Mouse (Mus musculus): Measurements from ENCODE around the gene Gabbr2. TPM values are rescaled to one million over a fixed set of nuclear protein-coding genes. Genes with fewer than 3 reads are reported as not detected.

The Gabbr2 gene
- polyA plus RNA-seq, 1 experiment: 3.2 TPM

- Histone ChIP-seq H3K27me3 (ENCODE audit: control insufficient read depth, insufficient read depth, low read length) (no peaks in the 10 kb centered on the region), H3K36me3 (ENCODE audit: control insufficient read depth, insufficient read depth, low read length) (no peaks in the 10 kb centered on the region), H3K27ac (ENCODE audit: control insufficient read depth, insufficient read depth, low read depth, low read length) (no peak overlapping the region), H3K4me3 (ENCODE audit: control insufficient read depth, low read depth, low read length) (no peak overlapping the region), H3K4me1 (ENCODE audit: control insufficient read depth, insufficient read depth, low read length) (no peaks in the 10 kb centered on the region)
- no peak for TF ChIP-seq POLR2A (IDR thresholded peaks at IDR 0.05; ENCODE audit: control insufficient read depth, low read depth, low read length)
Measured at GRCm38 (mm10) chr4:46973322-46973721, 18.4 kb downstream of the Gabbr2 start.

- no peak overlapping the region for H3K4me3 ChIP-seq (ENCODE audit: control insufficient read depth, low read depth, low read length)
- H3K4me1 ChIP-seq (ENCODE audit: control insufficient read depth, insufficient read depth, low read length): no peaks in the 10 kb centered on the region
- no peaks in the 10 kb centered on the region for H3K27me3 ChIP-seq (ENCODE audit: control insufficient read depth, insufficient read depth, low read length)
- H3K36me3 ChIP-seq (ENCODE audit: control insufficient read depth, insufficient read depth, low read length): no peaks in the 10 kb centered on the region
- H3K27ac ChIP-seq (ENCODE audit: control insufficient read depth, insufficient read depth, low read depth, low read length): no peak overlapping the region
- TF ChIP-seq CTCF (IDR thresholded peaks at IDR 0.05; ENCODE audit: control insufficient read depth, insufficient read depth, insufficient replicate concordance, low read depth, low read length) (no peak), POLR2A (IDR thresholded peaks at IDR 0.05; ENCODE audit: control insufficient read depth, low read depth, low read length) (no peak)
Measured at GRCm38 (mm10) chr4:46967981-46968380, 23.7 kb downstream of the Gabbr2 start.

GRCm38 (mm10) chr4:46966551-46966950 is 25.1 kb downstream of the Gabbr2 start:
- no peaks in the 10 kb centered on the region for H3K4me1 ChIP-seq (ENCODE audit: control insufficient read depth, insufficient read depth, low read length)
- H3K4me3 ChIP-seq (ENCODE audit: control insufficient read depth, low read depth, low read length): no peak overlapping the region
- no peak overlapping the region for H3K27ac ChIP-seq (ENCODE audit: control insufficient read depth, insufficient read depth, low read depth, low read length)
- TF ChIP-seq CTCF (IDR thresholded peaks at IDR 0.05; ENCODE audit: control insufficient read depth, insufficient read depth, insufficient replicate concordance, low read depth, low read length) (no peak), POLR2A (IDR thresholded peaks at IDR 0.05; ENCODE audit: control insufficient read depth, low read depth, low read length) (no peak)
- no peaks in the 10 kb centered on the region for H3K36me3 ChIP-seq (ENCODE audit: control insufficient read depth, insufficient read depth, low read length)
- H3K27me3 ChIP-seq (ENCODE audit: control insufficient read depth, insufficient read depth, low read length): no peaks in the 10 kb centered on the region

GRCm38 (mm10) chr4:46961403-46961802 is 30.3 kb downstream of the Gabbr2 start:
- Histone ChIP-seq H3K27me3 (ENCODE audit: control insufficient read depth, insufficient read depth, low read length) (no peaks in the 10 kb centered on the region), H3K27ac (ENCODE audit: control insufficient read depth, insufficient read depth, low read depth, low read length) (no peak overlapping the region), H3K36me3 (ENCODE audit: control insufficient read depth, insufficient read depth, low read length) (no peaks in the 10 kb centered on the region), H3K4me3 (ENCODE audit: control insufficient read depth, low read depth, low read length) (no peak overlapping the region), H3K4me1 (ENCODE audit: control insufficient read depth, insufficient read depth, low read length) (no peaks in the 10 kb centered on the region)
- TF ChIP-seq CTCF (IDR thresholded peaks at IDR 0.05; ENCODE audit: control insufficient read depth, insufficient read depth, insufficient replicate concordance, low read depth, low read length) (no peak), POLR2A (IDR thresholded peaks at IDR 0.05; ENCODE audit: control insufficient read depth, low read depth, low read length) (no peak)

GRCm38 (mm10) chr4:46960208-46960607 is 31.5 kb downstream of the Gabbr2 start:
- Histone ChIP-seq H3K4me1 (ENCODE audit: control insufficient read depth, insufficient read depth, low read length) (no peaks in the 10 kb centered on the region), H3K36me3 (ENCODE audit: control insufficient read depth, insufficient read depth, low read length) (no peaks in the 10 kb centered on the region), H3K27me3 (ENCODE audit: control insufficient read depth, insufficient read depth, low read length) (no peaks in the 10 kb centered on the region), H3K27ac (ENCODE audit: control insufficient read depth, insufficient read depth, low read depth, low read length) (no peak overlapping the region), H3K4me3 (ENCODE audit: control insufficient read depth, low read depth, low read length) (no peak overlapping the region)
- no peak for TF ChIP-seq POLR2A (IDR thresholded peaks at IDR 0.05; ENCODE audit: control insufficient read depth, low read depth, low read length)

GRCm38 (mm10) chr4:46959776-46960175 is 31.9 kb downstream of the Gabbr2 start:
- TF ChIP-seq CTCF (IDR thresholded peaks at IDR 0.05; ENCODE audit: control insufficient read depth, insufficient read depth, insufficient replicate concordance, low read depth, low read length) (no peak), POLR2A (IDR thresholded peaks at IDR 0.05; ENCODE audit: control insufficient read depth, low read depth, low read length) (no peak)
- Histone ChIP-seq H3K36me3 (ENCODE audit: control insufficient read depth, insufficient read depth, low read length) (no peaks in the 10 kb centered on the region), H3K27ac (ENCODE audit: control insufficient read depth, insufficient read depth, low read depth, low read length) (no peak overlapping the region), H3K4me3 (ENCODE audit: control insufficient read depth, low read depth, low read length) (no peak overlapping the region), H3K4me1 (ENCODE audit: control insufficient read depth, insufficient read depth, low read length) (no peaks in the 10 kb centered on the region), H3K27me3 (ENCODE audit: control insufficient read depth, insufficient read depth, low read length) (no peaks in the 10 kb centered on the region)

GRCm38 (mm10) chr4:46957955-46958354 is 33.7 kb downstream of the Gabbr2 start:
- TF ChIP-seq POLR2A (IDR thresholded peaks at IDR 0.05; ENCODE audit: control insufficient read depth, low read depth, low read length) (no peak), CTCF (IDR thresholded peaks at IDR 0.05; ENCODE audit: control insufficient read depth, insufficient read depth, insufficient replicate concordance, low read depth, low read length) (no peak)
- no peak overlapping the region for H3K4me3 ChIP-seq (ENCODE audit: control insufficient read depth, low read depth, low read length)
- H3K4me1 ChIP-seq (ENCODE audit: control insufficient read depth, insufficient read depth, low read length): no peaks in the 10 kb centered on the region
- no peaks in the 10 kb centered on the region for H3K27me3 ChIP-seq (ENCODE audit: control insufficient read depth, insufficient read depth, low read length)
- H3K36me3 ChIP-seq (ENCODE audit: control insufficient read depth, insufficient read depth, low read length): no peaks in the 10 kb centered on the region
- no peak overlapping the region for H3K27ac ChIP-seq (ENCODE audit: control insufficient read depth, insufficient read depth, low read depth, low read length)

- no peaks in the 10 kb centered on the region for H3K4me1 ChIP-seq (ENCODE audit: control insufficient read depth, insufficient read depth, low read length)
- H3K27me3 ChIP-seq (ENCODE audit: control insufficient read depth, insufficient read depth, low read length): no peaks in the 10 kb centered on the region
- H3K27ac ChIP-seq (ENCODE audit: control insufficient read depth, insufficient read depth, low read depth, low read length): no peak overlapping the region
- no peaks in the 10 kb centered on the region for H3K36me3 ChIP-seq (ENCODE audit: control insufficient read depth, insufficient read depth, low read length)
- H3K4me3 ChIP-seq (ENCODE audit: control insufficient read depth, low read depth, low read length): no peak overlapping the region
- TF ChIP-seq CTCF (IDR thresholded peaks at IDR 0.05; ENCODE audit: control insufficient read depth, insufficient read depth, insufficient replicate concordance, low read depth, low read length): no peak
- TF ChIP-seq POLR2A (IDR thresholded peaks at IDR 0.05; ENCODE audit: control insufficient read depth, low read depth, low read length): no peak
Measured at GRCm38 (mm10) chr4:46956966-46957365, 34.7 kb downstream of the Gabbr2 start.

Measured in testis, adult 2 months (tissue).